Mouse (Mus musculus) thymus, adult 2 months (tissue): ENCODE measurements around the gene Flt3.

Experiments used
- CTCF ChIP-seq: fragments of 200-500 bp; IDR thresholded peaks from 2 replicates; pipeline ENCODE4 v1.5.1; 2012; ENCODE audit warnings: mild to moderate bottlenecking, control low read depth, low read length, moderate library complexity, borderline replicate concordance; ENCODE audit not compliant: control insufficient read depth, poor library complexity, insufficient read depth; ENCODE audit errors: extremely low read depth
- POLR2A ChIP-seq: fragments of 200-500 bp; IDR thresholded peaks from 2 replicates; pipeline ENCODE4 v1.6.1; 2012; ENCODE audit warnings: mild to moderate bottlenecking, low read length, control low read depth, moderate library complexity; ENCODE audit not compliant: control insufficient read depth, poor library complexity, insufficient read depth; ENCODE audit errors: extremely low read depth

- TF ChIP-seq CTCF (no peak), POLR2A (no peak)
These were observed 108.4 kb downstream of the Flt3 start for GRCm38 (mm10) chr5:147291764-147292505.
